Mouse (Mus musculus) cerebellum, adult 2 months (tissue): ENCODE results near the gene Grid1.

Experiments used
- CTCF ChIP-seq: fragments of 200-500 bp; IDR thresholded peaks from 2 replicates; pipeline ENCODE4 v1.5.1; 2011; ENCODE audit warnings: low read depth, mild to moderate bottlenecking, control low read depth, low read length, moderate library complexity, borderline replicate concordance; ENCODE audit not compliant: insufficient read depth
- POLR2A ChIP-seq: fragments of 200-500 bp; IDR thresholded peaks from 2 replicates; pipeline ENCODE4 v1.6.1; 2011; ENCODE audit warnings: low read length, control low read depth, borderline replicate concordance; ENCODE audit not compliant: insufficient read depth

DNA sequence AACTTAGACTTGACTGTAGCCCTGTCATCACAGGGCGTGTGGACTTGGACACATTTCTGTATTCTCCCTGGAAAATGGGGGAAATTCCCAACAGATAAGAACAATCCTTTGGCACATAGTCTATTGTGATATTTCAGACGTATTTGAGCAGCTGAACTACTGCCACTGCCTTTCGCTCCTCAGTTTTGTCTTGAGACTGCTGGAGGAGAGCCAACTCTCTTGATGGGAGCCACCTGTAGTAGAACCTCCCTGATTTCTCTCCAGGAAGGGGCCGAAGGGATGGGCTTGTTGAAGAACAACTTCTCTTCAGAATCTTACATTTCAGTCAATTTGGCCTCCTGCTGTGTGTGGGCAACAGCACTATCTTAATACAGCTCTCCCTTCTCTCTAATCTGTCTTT is 276.2 kb downstream of the Grid1 start:
- TF ChIP-seq POLR2A: no peak
- no peak for TF ChIP-seq CTCF
